In genomic region chr8:88529798-88530197, GRCm38 (mm10) we compare ENCODE assay signal across 30 mouse cellular contexts. TPM values are rescaled to one million over a fixed set of nuclear protein-coding genes. Genes with fewer than 3 reads are reported as not detected.
DNase-seq lines count a peak whose midpoint lies in the region; ATAC-seq and TF ChIP-seq lines count a peak whose summit lies in the region.
"Had no signal": no experiment of that assay in that cellular context is flagged by ENCODE, and none has a peak within 500 bp of the region (broad histone marks: within the 10 kb centered on the region; RNA-seq: fewer than 3 reads in every experiment).

No protein-coding gene starts in this region.

- H3K27ac ChIP-seq in cerebellum, adult 2 months (ENCODE audit: insufficient read depth, low read length), result no peak overlapping the region
- no peak overlapping the region for H3K27ac ChIP-seq in intestine, postnatal 0 days (ENCODE audit: low read depth, low read length)
- no peak overlapping the region for H3K27ac ChIP-seq in intestine, embryonic 15.5 days
- H3K27ac ChIP-seq: embryonic facial prominence, embryonic 13.5 days; heart, embryonic 15.5 days; hindbrain, embryonic 15.5 days; stomach, embryonic 15.5 days had no signal

- no peak for ATAC-seq in intestine, postnatal 0 days
- no peak for ATAC-seq in intestine, embryonic 15.5 days
- ATAC-seq: forebrain, embryonic 14.5 days; intestine, embryonic 16.5 days; midbrain, embryonic 16.5 days; Patski had no signal

- H3K9ac ChIP-seq in intestine, postnatal 0 days (ENCODE audit: low read depth, low read length), result no peak overlapping the region
- no peak overlapping the region for H3K9ac ChIP-seq in intestine, embryonic 15.5 days
- H3K9ac ChIP-seq: embryonic facial prominence, embryonic 13.5 days; heart, embryonic 15.5 days; hindbrain, embryonic 15.5 days; stomach, embryonic 15.5 days had no signal

- DNase-seq in cerebellum, adult 2 months, result no peak
- DNase-seq in cerebellum, adult 9-11 months, result no peak
- peak; percentile 21 for DNase-seq in lung, postnatal 36 days
- DNase-seq in lung, adult 18-20 months, result no peak
- DNase-seq in frontal cortex, postnatal 14 days (ENCODE audit: low spot score in 2 of 2), result no peak
- DNase-seq: adrenal gland, adult 2 months; cerebellum, adult 11-12 months; cerebellum, postnatal 25 days; embryo, embryonic 11 days; gastrocnemius, postnatal 14 days; heart, adult 18-20 months; heart, postnatal 4 days; kidney, postnatal 4 days; layer of hippocampus, adult 9-11 months; lung, postnatal 14 days; right cerebral cortex, postnatal 4 days; thymus, adult 2 months; thymus, postnatal 4 days had no signal

- 0 out of 2 replicates have a peak, but pooled peaks have one; percentile 7 for TF ChIP-seq CTCF in cerebellum, adult 2 months (IDR thresholded peaks at IDR 0.05; ENCODE audit: borderline replicate concordance, insufficient read depth, low read depth, low read length)
- peak; percentile 45 for TF ChIP-seq CTCF in intestine, postnatal 0 days (IDR thresholded peaks at IDR 0.05; ENCODE audit: low read depth)

- no peak for TF ChIP-seq POLR2A in cerebellum, adult 2 months (IDR thresholded peaks at IDR 0.05; ENCODE audit: borderline replicate concordance, insufficient read depth, low read length)

- no peaks in the 10 kb centered on the region; the same call in 1 of the 2 replicates for H3K36me3 ChIP-seq in intestine, postnatal 0 days (ENCODE audit: control insufficient read depth, insufficient read depth)
- H3K36me3 ChIP-seq in intestine, embryonic 15.5 days, result no peaks in the 10 kb centered on the region
- H3K36me3 ChIP-seq: G1E; heart, embryonic 15.5 days; hindbrain, embryonic 15.5 days; stomach, embryonic 15.5 days had no signal

- H3K4me2 ChIP-seq in intestine, postnatal 0 days (replicated peaks; ENCODE audit: low read depth), result no peak overlapping the region
- H3K4me2 ChIP-seq in intestine, embryonic 15.5 days (replicated peaks), result no peak overlapping the region
- H3K4me2 ChIP-seq: embryonic facial prominence, embryonic 13.5 days; heart, embryonic 15.5 days; hindbrain, embryonic 15.5 days; stomach, embryonic 15.5 days had no signal

- no peak overlapping the region for H3K4me3 ChIP-seq in cerebellum, adult 2 months (replicated peaks; ENCODE audit: insufficient read depth, low read depth, low read length)
- no peak overlapping the region for H3K4me3 ChIP-seq in intestine, postnatal 0 days (ENCODE audit: low read depth, low read length)
- no peak overlapping the region for H3K4me3 ChIP-seq in intestine, embryonic 15.5 days (replicated peaks)
- H3K4me3 ChIP-seq: embryonic facial prominence, embryonic 13.5 days; heart, embryonic 15.5 days; hindbrain, embryonic 15.5 days; myocyte; stomach, embryonic 15.5 days had no signal

- no peaks in the 10 kb centered on the region for H3K9me3 ChIP-seq in intestine, postnatal 0 days (ENCODE audit: control insufficient read depth)
- H3K9me3 ChIP-seq in intestine, embryonic 15.5 days, result no peaks in the 10 kb centered on the region
- H3K9me3 ChIP-seq: embryonic facial prominence, embryonic 13.5 days; heart, embryonic 15.5 days; hindbrain, embryonic 15.5 days; stomach, embryonic 15.5 days had no signal

- H3K27me3 ChIP-seq in cerebellum, adult 2 months (ENCODE audit: control insufficient read depth, insufficient read depth, low read length), result no peaks in the 10 kb centered on the region
- H3K27me3 ChIP-seq in intestine, postnatal 0 days (replicated peaks; ENCODE audit: control insufficient read depth, insufficient read depth, low read length), result no peaks in the 10 kb centered on the region
- no peaks in the 10 kb centered on the region for H3K27me3 ChIP-seq in intestine, embryonic 15.5 days (replicated peaks)
- H3K27me3 ChIP-seq: embryonic facial prominence, embryonic 13.5 days; heart, embryonic 15.5 days; hindbrain, embryonic 15.5 days; stomach, embryonic 15.5 days had no signal

- H3K4me1 ChIP-seq in cerebellum, adult 2 months (ENCODE audit: control insufficient read depth, insufficient read depth, low read length), result no peaks in the 10 kb centered on the region
- H3K4me1 ChIP-seq in intestine, postnatal 0 days (replicated peaks; ENCODE audit: control insufficient read depth, insufficient read depth, low read length), result no peaks in the 10 kb centered on the region
- H3K4me1 ChIP-seq in intestine, embryonic 15.5 days (replicated peaks), result 0 out of 2 replicates have a peak, but pooled peaks cover 6% of the 10 kb centered on the region
- H3K4me1 ChIP-seq: stomach, embryonic 15.5 days had no signal

- WGBS in cerebellum, adult 2 months, result 78% methylated on average over 4 of the region's 4 CpGs
- 84% methylated on average over 4 of the region's 4 CpGs for WGBS in intestine, postnatal 0 days
- WGBS in intestine, embryonic 15.5 days, result 93% methylated on average over 4 of the region's 4 CpGs

RNA-seq across cellular contexts. Expression of gene Nkd1, which starts 8.6 kb away (rescaled TPM):
- 19.4 and 21.5 TPM in 2 replicates for polyA plus RNA-seq in cerebellum, adult 2 months (2012; rRNA removed)
- polyA plus RNA-seq in intestine, postnatal 0 days (2015; fragmentation: Nextera tagmentation; extraction: Ambion mirVana), result 24.5 and 26.2 TPM in 2 replicates
- 33.1 and 34.9 TPM in 2 replicates for polyA plus RNA-seq in intestine, embryonic 15.5 days (2015; fragmentation: Nextera tagmentation; extraction: Ambion mirVana)
- polyA plus RNA-seq: G1E had no signal
